In the genomic region with DNA sequence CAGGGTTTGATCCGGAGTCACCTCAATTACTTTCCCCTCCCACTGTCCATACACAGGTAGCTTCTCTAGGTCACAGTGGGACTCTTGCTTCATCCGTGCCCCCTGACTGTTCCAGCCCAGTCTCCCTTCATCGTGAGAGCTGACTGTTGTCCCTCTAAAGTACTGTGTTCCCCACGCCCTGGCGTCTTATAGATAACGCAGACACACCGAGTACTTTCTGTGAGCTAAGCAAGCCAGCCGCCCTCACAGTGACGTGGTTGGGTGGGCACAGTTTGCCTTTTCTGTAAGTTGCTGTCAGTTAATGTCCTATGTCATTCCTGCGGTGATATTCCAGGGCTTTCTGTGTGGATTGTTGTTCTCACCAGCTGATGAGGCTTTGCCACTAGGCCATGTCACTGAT, we compare ENCODE assay signal across 27 mouse cellular contexts. TPM values are rescaled to one million over a fixed set of nuclear protein-coding genes. Genes with fewer than 3 reads are reported as not detected.
A peak's percentile ranks its signal among the peaks of the same experiment; 100 is the strongest.
DNase-seq lines count a peak whose midpoint lies in the region; ATAC-seq and TF ChIP-seq lines count a peak whose summit lies in the region.
"Had no signal": no experiment of that assay in that cellular context is flagged by ENCODE, and none has a peak within 500 bp of the region (broad histone marks: within the 10 kb centered on the region; RNA-seq: fewer than 3 reads in every experiment).

No protein-coding gene starts in this region.

- no peaks in the 10 kb centered on the region for H3K9me3 ChIP-seq in heart, embryonic 12.5 days (replicated peaks)
- H3K9me3 ChIP-seq in heart, postnatal 0 days (replicated peaks; ENCODE audit: control insufficient read depth, low read length): no peaks in the 10 kb centered on the region
- H3K9me3 ChIP-seq in midbrain, embryonic 10.5 days (replicated peaks): no peaks in the 10 kb centered on the region
- H3K9me3 ChIP-seq in midbrain, postnatal 0 days (ENCODE audit: low read length): no peaks in the 10 kb centered on the region
- H3K9me3 ChIP-seq: embryonic facial prominence, embryonic 13.5 days; forebrain, embryonic 10.5 days; forebrain, embryonic 15.5 days; limb, embryonic 13.5 days; lung, embryonic 15.5 days; stomach, embryonic 15.5 days had no signal

- no peaks in the 10 kb centered on the region for H3K27me3 ChIP-seq in heart, embryonic 12.5 days (replicated peaks)
- no peaks in the 10 kb centered on the region for H3K27me3 ChIP-seq in heart, postnatal 0 days (ENCODE audit: control insufficient read depth, insufficient read depth, low read length)
- no peaks in the 10 kb centered on the region for H3K27me3 ChIP-seq in midbrain, embryonic 10.5 days (ENCODE audit: low read depth, poor library complexity, severe bottlenecking)
- no peaks in the 10 kb centered on the region for H3K27me3 ChIP-seq in midbrain, postnatal 0 days (ENCODE audit: insufficient read depth, low read length)
- H3K27me3 ChIP-seq: embryonic facial prominence, embryonic 13.5 days; forebrain, embryonic 15.5 days; limb, embryonic 13.5 days; lung, embryonic 15.5 days; Patski; stomach, embryonic 15.5 days had no signal

- H3K4me3 ChIP-seq in heart, embryonic 12.5 days: no peak overlapping the region
- H3K4me3 ChIP-seq in heart, postnatal 0 days (ENCODE audit: low read depth, low read length): no peak overlapping the region
- H3K4me3 ChIP-seq in midbrain, embryonic 10.5 days: no peak overlapping the region
- no peak overlapping the region for H3K4me3 ChIP-seq in midbrain, postnatal 0 days (ENCODE audit: low read depth, low read length)
- H3K4me3 ChIP-seq: embryonic facial prominence, embryonic 13.5 days; forebrain, embryonic 10.5 days; forebrain, embryonic 15.5 days; heart, adult 2 months; limb, embryonic 13.5 days; lung, embryonic 15.5 days; stomach, embryonic 15.5 days had no signal

- DNase-seq in heart, adult 18-20 months: no peak
- no peak for DNase-seq in heart, postnatal 0 days (ENCODE audit: low spot score)
- no peak for DNase-seq in heart, postnatal 4 days
- no peak for DNase-seq in midbrain, embryonic 10.5 days (ENCODE audit: low spot score)
- DNase-seq in midbrain, postnatal 0 days (ENCODE audit: low spot score): no peak
- DNase-seq in cerebellum, postnatal 4 days (ENCODE audit: low spot score in 2 of 2): no peak
- DNase-seq: adrenal gland, postnatal 10 days; cerebellum, adult 8-10 months; cerebellum, postnatal 36 days; gastrocnemius, postnatal 25 days; heart, adult 2 months; kidney, adult 8-10 months; kidney, postnatal 4 days; right cerebral cortex, postnatal 25 days; thymus, adult 2 months; thymus, postnatal 36 days had no signal

- H3K27ac ChIP-seq in heart, embryonic 12.5 days (ENCODE audit: poor library complexity, severe bottlenecking): peak overlapping the region; percentile 55; the same call in 1 of the 2 replicates
- H3K27ac ChIP-seq in heart, postnatal 0 days (ENCODE audit: low read depth): no peak overlapping the region
- 0 out of 2 replicates have a peak overlapping the region, but pooled peaks have one; percentile 23 for H3K27ac ChIP-seq in midbrain, embryonic 10.5 days (replicated peaks)
- H3K27ac ChIP-seq in midbrain, postnatal 0 days (ENCODE audit: low read depth, low read length): no peak overlapping the region
- H3K27ac ChIP-seq: embryonic facial prominence, embryonic 13.5 days; forebrain, embryonic 10.5 days; forebrain, embryonic 15.5 days; heart, adult 2 months; kidney, postnatal 0 days; limb, embryonic 13.5 days; lung, embryonic 15.5 days; stomach, embryonic 15.5 days had no signal

- ATAC-seq in heart, embryonic 12.5 days (ENCODE audit: insufficient number of reproducible peaks, low FRiP score): 0 out of 2 replicates have a peak, but pooled peaks have one; percentile 30
- ATAC-seq in heart, postnatal 0 days (ENCODE audit: insufficient read depth, low read depth): no peak
- no peak for ATAC-seq in midbrain, postnatal 0 days (ENCODE audit: low FRiP score)
- peak; percentile 52; the same call in 1 of the 2 replicates for ATAC-seq in megakaryocyte progenitor cell, adult 5-6 weeks (replicated peaks; ENCODE audit: poor library complexity)
- ATAC-seq: forebrain, embryonic 15.5 days; Patski had no signal

- H3K36me3 ChIP-seq in heart, embryonic 12.5 days: peaks cover 16% of the 10 kb centered on the region
- H3K36me3 ChIP-seq in heart, postnatal 0 days (replicated peaks; ENCODE audit: control insufficient read depth, insufficient read depth, low read length): peaks cover 17% of the 10 kb centered on the region
- peaks cover 16% of the 10 kb centered on the region for H3K36me3 ChIP-seq in midbrain, embryonic 10.5 days
- no peaks in the 10 kb centered on the region for H3K36me3 ChIP-seq in midbrain, postnatal 0 days (ENCODE audit: insufficient read depth, low read length)
- H3K36me3 ChIP-seq: stomach, embryonic 15.5 days had no signal

- peaks cover 61% of the 10 kb centered on the region for H3K4me1 ChIP-seq in heart, embryonic 12.5 days (replicated peaks)
- H3K4me1 ChIP-seq in heart, postnatal 0 days (ENCODE audit: control insufficient read depth, insufficient read depth): peaks cover 40% of the 10 kb centered on the region
- peaks cover 16% of the 10 kb centered on the region for H3K4me1 ChIP-seq in midbrain, embryonic 10.5 days
- H3K4me1 ChIP-seq in midbrain, postnatal 0 days (ENCODE audit: insufficient read depth, low read length): peaks cover 8% of the 10 kb centered on the region; the same call in 1 of the 2 replicates

- no peak for TF ChIP-seq CTCF in heart, postnatal 0 days (IDR thresholded peaks at IDR 0.05; ENCODE audit: low read depth)
- no peak for TF ChIP-seq CTCF in midbrain, postnatal 0 days (IDR thresholded peaks at IDR 0.05)

- WGBS in heart, embryonic 12.5 days: 40% methylated on average over 10 of the region's 10 CpGs
- WGBS in heart, postnatal 0 days: 42% methylated on average over 10 of the region's 10 CpGs
- 82% methylated on average over 10 of the region's 10 CpGs for WGBS in midbrain, embryonic 10.5 days
- WGBS in midbrain, postnatal 0 days: 72% methylated on average over 10 of the region's 10 CpGs

- no peak overlapping the region for H3K9ac ChIP-seq in heart, embryonic 12.5 days
- 0 out of 2 replicates have a peak overlapping the region, but pooled peaks have one; percentile 12 for H3K9ac ChIP-seq in heart, postnatal 0 days (replicated peaks; ENCODE audit: low read depth, low read length)
- no peak overlapping the region for H3K9ac ChIP-seq in midbrain, postnatal 0 days (replicated peaks; ENCODE audit: low read length, poor library complexity, severe bottlenecking)
- H3K9ac ChIP-seq: embryonic facial prominence, embryonic 13.5 days; forebrain, embryonic 15.5 days; limb, embryonic 13.5 days; lung, embryonic 15.5 days; stomach, embryonic 15.5 days had no signal

- TF ChIP-seq EP300 in heart, postnatal 0 days (IDR thresholded peaks at IDR 0.05; ENCODE audit: low read depth): no peak

- no peak overlapping the region for H3K4me2 ChIP-seq in heart, embryonic 12.5 days
- H3K4me2 ChIP-seq in heart, postnatal 0 days (ENCODE audit: low read depth, low read length): no peak overlapping the region
- no peak overlapping the region for H3K4me2 ChIP-seq in midbrain, postnatal 0 days (ENCODE audit: low read depth, low read length, poor library complexity, severe bottlenecking)
- H3K4me2 ChIP-seq: embryonic facial prominence, embryonic 13.5 days; forebrain, embryonic 15.5 days; limb, embryonic 13.5 days; liver, embryonic 11.5 days; lung, embryonic 15.5 days; stomach, embryonic 15.5 days had no signal

RNA-seq across cellular contexts. Expression of gene Afap1, which starts 39.9 kb away (rescaled TPM):
- 30.5 and 33.1 TPM in 2 replicates for polyA plus RNA-seq in heart, embryonic 12.5 days (2016; fragmentation: Nextera tagmentation; extraction: Ambion mirVana)
- total RNA-seq in heart, adult 18-20 months (2021): 10 to 100 TPM; 16.9 to 19.2 TPM
- 25.9 and 30.3 TPM in 2 replicates for total RNA-seq in heart, postnatal 0 days (2014; rRNA removed; ENCODE audit: low replicate concordance)
- 13.6 and 14.9 TPM in 2 replicates for polyA plus RNA-seq in heart, postnatal 0 days (2015; fragmentation: Nextera tagmentation; extraction: Ambion mirVana)
- total RNA-seq in heart, postnatal 4 days (2021): 10 to 100 TPM; 45.2 to 45.9 TPM
- polyA plus RNA-seq in midbrain, embryonic 10.5 days (2016; fragmentation: Nextera tagmentation; extraction: Ambion mirVana): 21.6 and 34.3 TPM in 2 replicates
- 65.4 and 80.9 TPM in 2 replicates for total RNA-seq in midbrain, postnatal 0 days (2014; rRNA removed)
- polyA plus RNA-seq in midbrain, postnatal 0 days (2015; fragmentation: Nextera tagmentation; extraction: Ambion mirVana): 43.5 and 43.8 TPM in 2 replicates
- total RNA-seq in megakaryocyte progenitor cell, adult 5-6 weeks (2015): 27.9 and 31.9 TPM in 2 replicates
- 15.5 and 16.8 TPM in 2 replicates for total RNA-seq in megakaryocyte progenitor cell, adult 5-6 weeks (2017)

Comparison
In these comparisons a context has a peak if more than half of its experiments do, and no peak if none do; other contexts are left out.
1. ATAC-seq: peak in heart, embryonic 12.5 days (single experiment) and megakaryocyte progenitor cell, adult 5-6 weeks (single experiment); none in heart, postnatal 0 days (single experiment) and midbrain, postnatal 0 days (single experiment).
2. H3K27ac ChIP-seq: peak in heart, embryonic 12.5 days (single experiment) and midbrain, embryonic 10.5 days (single experiment); none in heart, postnatal 0 days (single experiment) and midbrain, postnatal 0 days (single experiment).